Mouse (Mus musculus) midbrain, embryonic 11.5 days (tissue): Measurements from ENCODE around the gene Slmap. TPM values are rescaled to one million over a fixed set of nuclear protein-coding genes. Genes with fewer than 3 reads are reported as not detected.

Experiments used
- ATAC-seq: fragments of 200-750 bp; cut with Nextera tagmentation; 2 replicates; pipeline ENCODE4 v1.8.0; 2017; ENCODE audit warnings: moderate TSS enrichment, moderate library complexity; ENCODE audit not compliant: low FRiP score
- DNase-seq: peaks from one replicate; pipeline ENCODE4 v3.0.0; 2015; ENCODE audit warnings: low spot score; ENCODE audit errors: missing footprints
- H3K27ac ChIP-seq: fragments of 300-500 bp; sonication (generic); 2 replicates; pipeline ENCODE4 v1.5.1; 2014; ENCODE audit warnings: low read depth, low read length
- H3K27me3 ChIP-seq: fragments of 300-500 bp; sonication (generic); 2 replicates; pipeline ENCODE4 v1.6.1; 2014; ENCODE audit warnings: mild to moderate bottlenecking, low read length, moderate library complexity, mixed read lengths; ENCODE audit not compliant: control insufficient read depth, insufficient read depth
- H3K36me3 ChIP-seq: fragments of 300-500 bp; sonication (generic); 2 replicates; pipeline ENCODE4 v1.6.1; 2014; ENCODE audit warnings: mild to moderate bottlenecking, low read length, moderate library complexity, mixed read lengths; ENCODE audit not compliant: control insufficient read depth, insufficient read depth
- H3K4me1 ChIP-seq: fragments of 300-500 bp; sonication (generic); 2 replicates; pipeline ENCODE4 v1.6.1; 2014; ENCODE audit warnings: low read length; ENCODE audit not compliant: control insufficient read depth, insufficient read depth
- H3K4me2 ChIP-seq: fragments of 300-500 bp; sonication (generic); 2 replicates; pipeline ENCODE4 v1.6.1; 2014; ENCODE audit warnings: mild to moderate bottlenecking, moderate library complexity
- H3K4me3 ChIP-seq: fragments of 300-500 bp; sonication (generic); 2 replicates; pipeline ENCODE4 v1.5.1; 2014; ENCODE audit warnings: low read depth, low read length
- H3K9ac ChIP-seq: fragments of 300-500 bp; sonication (generic); 2 replicates; pipeline ENCODE4 v1.6.1; 2014; ENCODE audit warnings: low read length
- H3K9me3 ChIP-seq: fragments of 300-500 bp; sonication (generic); 2 replicates; pipeline ENCODE4 v1.6.1; 2016; ENCODE audit warnings: low read length; ENCODE audit not compliant: control insufficient read depth
- WGBS: fragments of 180-500 bp; shearing (Covaris S2); extraction: QIAGEN DNeasy Blood & Tissue Kit; methylation state at CpG from one replicate; pipeline ENCODE4 v1.1.7; 2014; 5-methylcytosine and 5-hydroxymethylcytosine counted together
- polyA plus RNA-seq: library from polyadenylated mRNA; unstranded; fragments of >200 nt; fragmentation: Nextera tagmentation; extraction: Ambion mirVana; gene quantifications from 2 replicates; pipeline ENCODE4 v1.2.1, GENCODE M21; 2014

The Slmap gene
- polyA plus RNA-seq, 1 experiment from 2014 or later, result 21.3 TPM

DNA sequence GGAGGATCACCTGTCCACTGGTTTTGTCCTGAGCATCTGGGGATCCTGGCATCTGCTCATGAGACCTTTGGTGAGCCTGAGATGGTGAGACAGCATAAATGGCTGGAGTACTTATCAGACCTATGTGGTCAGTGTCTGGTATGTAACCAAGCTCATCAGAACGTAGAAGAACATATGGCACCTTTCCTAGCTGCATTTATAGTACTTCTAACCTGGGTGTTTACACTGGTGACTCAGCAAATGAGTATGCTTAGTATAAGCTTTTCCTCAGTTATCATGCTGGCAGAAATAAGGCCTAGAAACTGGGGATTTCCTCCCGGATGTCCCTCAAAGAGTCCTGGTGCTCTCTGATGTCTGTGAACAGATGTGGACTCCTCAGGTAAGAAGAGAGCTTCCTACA lies 27.5 kb upstream of the Slmap start:
- DNase-seq, result no peak
- no peak for ATAC-seq

GRCm38 (mm10) chr14:26558536-26558935 lies 23.8 kb upstream of the Slmap start:
- Histone ChIP-seq H3K9ac (no peak overlapping the region), H3K27me3 (no peaks in the 10 kb centered on the region), H3K4me3 (no peak overlapping the region), H3K27ac (no peak overlapping the region), H3K9me3 (no peaks in the 10 kb centered on the region), H3K4me1 (no peaks in the 10 kb centered on the region), H3K36me3 (no peaks in the 10 kb centered on the region), H3K4me2 (no peak overlapping the region)
- no peak for ATAC-seq
- DNase-seq, result no peak
- 91% methylated on average over 7 of the region's 7 CpGs for WGBS

More for the DNA sequence above, 27.5 kb upstream of the Slmap start:
- Histone ChIP-seq H3K9me3 (no peaks in the 10 kb centered on the region), H3K4me1 (no peaks in the 10 kb centered on the region), H3K9ac (no peak overlapping the region), H3K27ac (no peak overlapping the region), H3K4me3 (no peak overlapping the region), H3K27me3 (no peaks in the 10 kb centered on the region), H3K36me3 (no peaks in the 10 kb centered on the region), H3K4me2 (no peak overlapping the region)
- 90% methylated on average over 2 of the region's 2 CpGs for WGBS

GRCm38 (mm10) chr14:26557581-26557980 lies 22.9 kb upstream of the Slmap start:
- no peak overlapping the region for H3K27ac ChIP-seq
- ATAC-seq (no peak), DNase-seq (no peak)
- WGBS, result 77% methylated on average over 1 of the region's 1 CpGs
- H3K4me2 ChIP-seq, result no peak overlapping the region
- no peaks in the 10 kb centered on the region for H3K4me1 ChIP-seq
- no peak overlapping the region for H3K4me3 ChIP-seq
- H3K9me3 ChIP-seq, result no peaks in the 10 kb centered on the region
- H3K27me3 ChIP-seq, result no peaks in the 10 kb centered on the region
- H3K36me3 ChIP-seq, result no peaks in the 10 kb centered on the region
- H3K9ac ChIP-seq, result no peak overlapping the region

- no peaks in the 10 kb centered on the region for H3K4me1 ChIP-seq
- no peaks in the 10 kb centered on the region for H3K9me3 ChIP-seq
- 86% methylated on average over 3 of the region's 3 CpGs for WGBS
- H3K36me3 ChIP-seq, result no peaks in the 10 kb centered on the region
- DNase-seq (no peak), ATAC-seq (no peak)
- no peaks in the 10 kb centered on the region for H3K27me3 ChIP-seq
- H3K27ac ChIP-seq, result no peak overlapping the region
- no peak overlapping the region for H3K9ac ChIP-seq
- no peak overlapping the region for H3K4me2 ChIP-seq
- no peak overlapping the region for H3K4me3 ChIP-seq
Observed at GRCm38 (mm10) chr14:26552853-26553252, 18.1 kb upstream of the Slmap start.

DNA sequence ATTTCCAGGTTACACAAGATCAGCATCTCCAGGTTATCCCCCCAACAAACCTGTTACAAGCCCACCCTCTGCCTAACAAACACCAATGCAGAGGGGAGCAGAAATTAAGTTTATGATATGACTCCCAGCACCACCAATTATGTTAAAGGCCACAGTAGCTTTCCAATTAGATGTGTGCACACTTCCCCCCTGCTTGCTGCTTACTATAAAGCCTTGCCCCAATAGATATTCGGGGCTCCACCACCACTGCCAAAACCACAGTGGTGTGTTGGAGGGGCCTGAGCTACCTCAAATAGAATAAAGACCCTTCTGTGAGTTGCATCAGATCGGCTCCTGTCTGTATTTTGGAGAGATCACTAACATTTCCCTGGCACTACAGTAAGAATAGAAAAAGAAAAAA lies 17.7 kb upstream of the Slmap start:
- ATAC-seq, result no peak
- Histone ChIP-seq H3K4me3 (no peak overlapping the region), H3K4me2 (no peak overlapping the region), H3K27me3 (no peaks in the 10 kb centered on the region), H3K36me3 (no peaks in the 10 kb centered on the region), H3K9me3 (no peaks in the 10 kb centered on the region), H3K4me1 (no peaks in the 10 kb centered on the region), H3K27ac (no peak overlapping the region), H3K9ac (no peak overlapping the region)
- WGBS, result 81% methylated on average over 2 of the region's 2 CpGs
- no peak for DNase-seq

- Histone ChIP-seq H3K9me3 (no peaks in the 10 kb centered on the region), H3K36me3 (no peaks in the 10 kb centered on the region), H3K27ac (no peak overlapping the region), H3K4me2 (no peak overlapping the region), H3K27me3 (no peaks in the 10 kb centered on the region), H3K4me3 (no peak overlapping the region), H3K9ac (no peak overlapping the region), H3K4me1 (no peaks in the 10 kb centered on the region)
- ATAC-seq (no peak), DNase-seq (no peak)
- WGBS, result 92% methylated on average over 8 of the region's 8 CpGs
Observed at GRCm38 (mm10) chr14:26550712-26551111, 16.0 kb upstream of the Slmap start.

DNA sequence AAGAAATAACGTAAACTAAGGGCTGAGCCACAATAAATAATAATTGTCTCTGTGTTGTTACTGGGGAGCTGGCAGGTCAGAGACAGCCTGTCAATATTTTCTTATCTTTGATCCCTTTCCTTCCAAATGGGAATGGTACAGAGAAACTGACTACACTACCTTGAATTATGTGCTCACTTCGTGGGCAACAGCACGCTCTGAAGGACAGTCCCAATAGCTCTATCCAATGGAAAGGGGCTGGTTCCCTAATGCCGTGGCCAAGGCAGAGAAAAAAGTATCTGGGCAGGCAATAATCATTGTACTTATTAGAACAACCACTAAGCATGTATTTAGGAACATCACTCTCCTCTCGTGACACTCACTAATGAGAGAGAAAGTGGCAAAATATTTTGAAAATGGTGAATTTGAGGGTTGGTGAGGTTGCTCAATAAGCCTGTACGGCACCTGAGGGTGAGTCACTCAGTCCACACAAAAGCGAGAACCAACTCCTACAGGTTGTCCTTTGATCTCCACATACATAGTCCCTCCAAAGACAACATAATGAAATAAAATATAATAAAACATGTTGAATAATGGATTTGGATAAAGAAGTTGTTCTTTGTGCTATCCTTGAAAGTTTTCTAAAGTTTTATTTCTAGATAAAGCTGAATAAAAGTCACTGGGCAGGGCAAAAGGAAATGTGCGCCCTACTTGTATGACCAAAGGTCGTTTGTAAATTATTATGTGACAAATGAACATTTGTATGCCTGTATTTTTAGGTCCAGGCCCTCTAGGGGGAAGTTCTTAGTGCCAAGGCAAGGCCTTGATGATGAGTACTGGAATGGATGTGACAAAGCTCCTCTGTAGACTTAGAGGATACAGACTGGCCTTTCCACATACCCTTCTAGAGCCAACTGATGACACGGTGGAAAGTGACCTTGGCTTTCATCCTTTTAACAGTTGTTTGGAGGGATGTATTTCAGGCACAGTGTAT lies 13.1 kb upstream of the Slmap start:
- DNase-seq (no peak), ATAC-seq (no peak)
- no peak overlapping the region for H3K27ac ChIP-seq
- H3K4me3 ChIP-seq, result no peak overlapping the region
- no peak overlapping the region for H3K4me2 ChIP-seq
- no peak overlapping the region for H3K9ac ChIP-seq
- no peaks in the 10 kb centered on the region for H3K27me3 ChIP-seq
- H3K36me3 ChIP-seq, result no peaks in the 10 kb centered on the region
- no peaks in the 10 kb centered on the region for H3K4me1 ChIP-seq
- H3K9me3 ChIP-seq, result no peaks in the 10 kb centered on the region
- WGBS, result 83% methylated on average over 10 of the region's 10 CpGs

GRCm38 (mm10) chr14:26542136-26542535 lies 7.4 kb upstream of the Slmap start:
- H3K36me3 ChIP-seq, result no peaks in the 10 kb centered on the region
- H3K4me3 ChIP-seq, result no peak overlapping the region
- no peak for ATAC-seq
- H3K4me1 ChIP-seq, result no peaks in the 10 kb centered on the region
- no peak for DNase-seq
- H3K27ac ChIP-seq, result no peak overlapping the region
- H3K27me3 ChIP-seq, result no peaks in the 10 kb centered on the region
- 97% methylated on average over 1 of the region's 1 CpGs for WGBS
- no peak overlapping the region for H3K9ac ChIP-seq
- no peaks in the 10 kb centered on the region for H3K9me3 ChIP-seq
- H3K4me2 ChIP-seq, result no peak overlapping the region

DNA sequence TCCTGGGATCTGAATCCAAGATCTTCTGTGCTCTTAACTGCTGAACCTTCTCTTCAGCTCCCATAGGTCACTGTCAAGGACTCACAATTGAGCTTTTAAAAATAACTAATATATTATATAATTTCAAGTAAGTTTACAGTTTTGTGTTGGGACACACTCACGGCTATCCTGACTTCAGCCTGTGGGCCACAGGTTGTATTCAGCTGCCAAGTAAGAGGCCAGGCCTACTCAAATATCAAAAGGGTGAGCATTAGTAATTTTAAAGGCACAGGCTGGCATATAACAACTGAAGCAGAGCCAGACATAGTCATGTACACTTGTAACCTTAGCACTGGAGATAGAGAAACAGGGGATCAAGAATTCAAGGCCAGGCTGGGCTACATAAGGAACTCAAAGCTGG lies 5.8 kb upstream of the Slmap start:
- Histone ChIP-seq H3K36me3 (no peaks in the 10 kb centered on the region), H3K27me3 (no peaks in the 10 kb centered on the region), H3K9ac (no peak overlapping the region), H3K4me3 (no peak overlapping the region), H3K4me2 (no peak overlapping the region), H3K27ac (no peak overlapping the region), H3K9me3 (no peaks in the 10 kb centered on the region), H3K4me1 (no peaks in the 10 kb centered on the region)
- no peak for DNase-seq
- no peak for ATAC-seq
- WGBS, result 82% methylated on average over 1 of the region's 1 CpGs
